Mouse (Mus musculus): Measurements from ENCODE around the gene Anxa11. TPM values are rescaled to one million over a fixed set of nuclear protein-coding genes. Genes with fewer than 3 reads are reported as not detected.

The Anxa11 gene
- 66.8 and 68.3 TPM in 2 replicates for polyA plus RNA-seq (2014; fragmentation: Nextera tagmentation; extraction: Ambion mirVana)

GRCm38 (mm10) chr14:25841991-25842687 lies at the start of gene Anxa11:
Gene Anxa11 (plus strand): TSS chr14:25842156.
- WGBS = under 1% methylated on average over 54 of the region's 54 CpGs
- no peaks in the 10 kb centered on the region for H3K36me3 ChIP-seq (ENCODE audit: control insufficient read depth, insufficient read depth, low read length)
- ATAC-seq (replicated peaks; ENCODE audit: low FRiP score, low TSS enrichment, low read depth) (peak; percentile 86), DNase-seq (ENCODE audit: low spot score) (peak; percentile 91)
- 0 out of 2 replicates have a peak, but pooled peaks cover 9% of the 10 kb centered on the region for H3K4me1 ChIP-seq (replicated peaks; ENCODE audit: control insufficient read depth, insufficient read depth, low read length)
- peak within 1 kb of the TSS; percentile 52; the same call in 1 of the 2 replicates for H3K27ac ChIP-seq (ENCODE audit: low read depth)
- peak within 1 kb of the TSS; percentile 66 for H3K9ac ChIP-seq (ENCODE audit: low read length)
- H3K4me3 ChIP-seq (ENCODE audit: low read depth, low read length) = peak within 1 kb of the TSS; percentile 64
- no peaks in the 10 kb centered on the region for H3K9me3 ChIP-seq (ENCODE audit: control insufficient read depth, low read length)
- peaks cover 10% of the 10 kb centered on the region; the same call in 1 of the 2 replicates for H3K27me3 ChIP-seq (replicated peaks; ENCODE audit: control insufficient read depth, insufficient read depth, low read length)
- H3K4me2 ChIP-seq (ENCODE audit: low read length) = peak within 1 kb of the TSS; percentile 95

- DNase-seq (ENCODE audit: low spot score) (no peak), ATAC-seq (replicated peaks; ENCODE audit: low FRiP score, low TSS enrichment, low read depth) (no peak)
- 91% methylated on average over 2 of the region's 2 CpGs for WGBS
- no peak overlapping the region for H3K27ac ChIP-seq (ENCODE audit: low read depth)
- H3K27me3 ChIP-seq (replicated peaks; ENCODE audit: control insufficient read depth, insufficient read depth, low read length) = no peaks in the 10 kb centered on the region
- H3K9ac ChIP-seq (ENCODE audit: low read length) = no peak overlapping the region
- H3K4me2 ChIP-seq (ENCODE audit: low read length) = no peak overlapping the region
- no peaks in the 10 kb centered on the region for H3K36me3 ChIP-seq (ENCODE audit: control insufficient read depth, insufficient read depth, low read length)
- H3K4me3 ChIP-seq (ENCODE audit: low read depth, low read length) = no peak overlapping the region
- H3K9me3 ChIP-seq (ENCODE audit: control insufficient read depth, low read length) = no peaks in the 10 kb centered on the region
- H3K4me1 ChIP-seq (replicated peaks; ENCODE audit: control insufficient read depth, insufficient read depth, low read length) = peaks cover 14% of the 10 kb centered on the region
Measured at GRCm38 (mm10) chr14:25794331-25794730, 47.6 kb upstream of the Anxa11 start.

- no peaks in the 10 kb centered on the region for H3K36me3 ChIP-seq (ENCODE audit: control insufficient read depth, insufficient read depth, low read length)
- no peak for DNase-seq (ENCODE audit: low spot score)
- no peak for ATAC-seq (replicated peaks; ENCODE audit: low FRiP score, low TSS enrichment, low read depth)
- no peaks in the 10 kb centered on the region for H3K9me3 ChIP-seq (ENCODE audit: control insufficient read depth, low read length)
- H3K27ac ChIP-seq (ENCODE audit: low read depth) = peak overlapping the region; percentile 85
- peaks cover 20% of the 10 kb centered on the region for H3K4me1 ChIP-seq (replicated peaks; ENCODE audit: control insufficient read depth, insufficient read depth, low read length)
- peak overlapping the region; percentile 20 for H3K4me2 ChIP-seq (ENCODE audit: low read length)
- H3K9ac ChIP-seq (ENCODE audit: low read length) = no peak overlapping the region
- no peak overlapping the region for H3K4me3 ChIP-seq (ENCODE audit: low read depth, low read length)
- 52% methylated on average over 6 of the region's 6 CpGs for WGBS
- H3K27me3 ChIP-seq (replicated peaks; ENCODE audit: control insufficient read depth, insufficient read depth, low read length) = no peaks in the 10 kb centered on the region
Measured at GRCm38 (mm10) chr14:25795067-25795466, 46.9 kb upstream of the Anxa11 start.

- DNase-seq (ENCODE audit: low spot score) = peak; percentile 75
- WGBS = 25% methylated on average over 10 of the region's 10 CpGs
- H3K9ac ChIP-seq (ENCODE audit: low read length) = no peak overlapping the region
Measured at GRCm38 (mm10) chr14:25795561-25796174, 46.3 kb upstream of the Anxa11 start.

GRCm38 (mm10) chr14:25796619-25797018 lies 45.3 kb upstream of the Anxa11 start:
- H3K27me3 ChIP-seq (replicated peaks; ENCODE audit: control insufficient read depth, insufficient read depth, low read length) = no peaks in the 10 kb centered on the region
- no peak overlapping the region for H3K9ac ChIP-seq (ENCODE audit: low read length)
- ATAC-seq (replicated peaks; ENCODE audit: low FRiP score, low TSS enrichment, low read depth) = no peak
- no peaks in the 10 kb centered on the region for H3K9me3 ChIP-seq (ENCODE audit: control insufficient read depth, low read length)
- H3K27ac ChIP-seq (ENCODE audit: low read depth) = no peak overlapping the region
- no peak overlapping the region for H3K4me2 ChIP-seq (ENCODE audit: low read length)
- H3K4me3 ChIP-seq (ENCODE audit: low read depth, low read length) = no peak overlapping the region
- DNase-seq (ENCODE audit: low spot score) = no peak
- H3K36me3 ChIP-seq (ENCODE audit: control insufficient read depth, insufficient read depth, low read length) = no peaks in the 10 kb centered on the region
- H3K4me1 ChIP-seq (replicated peaks; ENCODE audit: control insufficient read depth, insufficient read depth, low read length) = peaks cover 25% of the 10 kb centered on the region
- WGBS = 78% methylated on average over 7 of the region's 7 CpGs

More at GRCm38 (mm10) chr14:25795561-25796174, 46.3 kb upstream of the Anxa11 start:
- Histone ChIP-seq H3K9me3 (ENCODE audit: control insufficient read depth, low read length) (no peaks in the 10 kb centered on the region), H3K27ac (ENCODE audit: low read depth) (peak overlapping the region; percentile 85), H3K36me3 (ENCODE audit: control insufficient read depth, insufficient read depth, low read length) (no peaks in the 10 kb centered on the region), H3K4me3 (ENCODE audit: low read depth, low read length) (no peak overlapping the region), H3K27me3 (replicated peaks; ENCODE audit: control insufficient read depth, insufficient read depth, low read length) (no peaks in the 10 kb centered on the region), H3K4me1 (replicated peaks; ENCODE audit: control insufficient read depth, insufficient read depth, low read length) (peaks cover 22% of the 10 kb centered on the region), H3K4me2 (ENCODE audit: low read length) (peak overlapping the region; percentile 20)
- ATAC-seq (replicated peaks; ENCODE audit: low FRiP score, low TSS enrichment, low read depth) = peak; percentile 62; the same call in 1 of the 2 replicates

- Histone ChIP-seq H3K36me3 (ENCODE audit: control insufficient read depth, insufficient read depth, low read length) (no peaks in the 10 kb centered on the region), H3K4me3 (ENCODE audit: low read depth, low read length) (no peak overlapping the region), H3K4me1 (replicated peaks; ENCODE audit: control insufficient read depth, insufficient read depth, low read length) (peaks cover 27% of the 10 kb centered on the region), H3K27ac (ENCODE audit: low read depth) (peak overlapping the region; percentile 43; the same call in 1 of the 2 replicates), H3K4me2 (ENCODE audit: low read length) (peak overlapping the region; percentile 28), H3K27me3 (replicated peaks; ENCODE audit: control insufficient read depth, insufficient read depth, low read length) (no peaks in the 10 kb centered on the region), H3K9ac (ENCODE audit: low read length) (0 out of 2 replicates have a peak overlapping the region, but pooled peaks have one; percentile 10), H3K9me3 (ENCODE audit: control insufficient read depth, low read length) (no peaks in the 10 kb centered on the region)
- ATAC-seq (replicated peaks; ENCODE audit: low FRiP score, low TSS enrichment, low read depth) = peak; percentile 70
- 15% methylated on average over 19 of the region's 19 CpGs for WGBS
- DNase-seq (ENCODE audit: low spot score) = peak; percentile 99
Measured at GRCm38 (mm10) chr14:25800166-25800960, 41.6 kb upstream of the Anxa11 start.

- Histone ChIP-seq H3K36me3 (ENCODE audit: control insufficient read depth, insufficient read depth, low read length) (no peaks in the 10 kb centered on the region), H3K27me3 (replicated peaks; ENCODE audit: control insufficient read depth, insufficient read depth, low read length) (no peaks in the 10 kb centered on the region), H3K9me3 (ENCODE audit: control insufficient read depth, low read length) (no peaks in the 10 kb centered on the region), H3K9ac (ENCODE audit: low read length) (no peak overlapping the region), H3K4me1 (replicated peaks; ENCODE audit: control insufficient read depth, insufficient read depth, low read length) (peaks cover 16% of the 10 kb centered on the region; the same call in 1 of the 2 replicates), H3K4me2 (ENCODE audit: low read length) (no peak overlapping the region), H3K27ac (ENCODE audit: low read depth) (no peak overlapping the region), H3K4me3 (ENCODE audit: low read depth, low read length) (no peak overlapping the region)
- DNase-seq (ENCODE audit: low spot score) (no peak), ATAC-seq (replicated peaks; ENCODE audit: low FRiP score, low TSS enrichment, low read depth) (no peak)
Measured at GRCm38 (mm10) chr14:25802511-25802910, 39.4 kb upstream of the Anxa11 start.

GRCm38 (mm10) chr14:25803246-25803809 lies 38.6 kb upstream of the Anxa11 start:
- DNase-seq (ENCODE audit: low spot score) = no peak
- Histone ChIP-seq H3K9ac (ENCODE audit: low read length) (no peak overlapping the region), H3K36me3 (ENCODE audit: control insufficient read depth, insufficient read depth, low read length) (no peaks in the 10 kb centered on the region), H3K4me2 (ENCODE audit: low read length) (no peak overlapping the region), H3K4me1 (replicated peaks; ENCODE audit: control insufficient read depth, insufficient read depth, low read length) (peaks cover 16% of the 10 kb centered on the region; the same call in 1 of the 2 replicates), H3K4me3 (ENCODE audit: low read depth, low read length) (no peak overlapping the region), H3K27ac (ENCODE audit: low read depth) (no peak overlapping the region), H3K9me3 (ENCODE audit: control insufficient read depth, low read length) (no peaks in the 10 kb centered on the region), H3K27me3 (replicated peaks; ENCODE audit: control insufficient read depth, insufficient read depth, low read length) (no peaks in the 10 kb centered on the region)
- WGBS = 47% methylated on average over 3 of the region's 3 CpGs
- no peak for ATAC-seq (replicated peaks; ENCODE audit: low FRiP score, low TSS enrichment, low read depth)

Data from intestine, embryonic 14.5 days (tissue).